Mouse (Mus musculus): ENCODE results near the gene Rimbp2. TPM values are rescaled to one million over a fixed set of nuclear protein-coding genes. Genes with fewer than 3 reads are reported as not detected.

Rimbp2 gene
- total and polyA plus RNA-seq, 3 experiments, result not detected

- in situ Hi-C loops (cut with MboI; ENCODE audit: low pct_ligation_motif_present, low pct_unique_long_range_greater_than_20kb, low sequenced_read_pairs) (no loop called here), dilution Hi-C loops (cut with MboI; ENCODE audit: extremely low pct_ligation_motif_present, extremely low pct_unique_long_range_greater_than_20kb, low sequenced_read_pairs) (no loop called here)
- Histone ChIP-seq H3K4me3 (replicated peaks in 1 of 3; ENCODE audit: low read depth in 2 of 3, low read length in 2 of 3, poor library complexity in 1 of 3) (no peak overlapping the region), H3K4me2 (ENCODE audit: insufficient read depth, low read depth, poor library complexity, severe bottlenecking) (no peak overlapping the region), H3K4me1 (ENCODE audit: control insufficient read depth in 1 of 2, insufficient read depth in 2 of 2) (no peaks in the 10 kb centered on the region), H3K27me3 (replicated peaks) (no peaks in the 10 kb centered on the region), H3K27ac (ENCODE audit: insufficient read depth, low read depth) (no peak overlapping the region), H3K9ac (ENCODE audit: insufficient read depth, low read depth) (no peak overlapping the region), H3K79me2 (replicated peaks; ENCODE audit: control insufficient read depth, extremely low read depth, insufficient read depth, poor library complexity, severe bottlenecking) (no peaks in the 10 kb centered on the region), H3K36me3 (replicated peaks in 1 of 2; ENCODE audit: control insufficient read depth in 1 of 2, insufficient read depth in 1 of 2, low read length in 1 of 2) (no peaks in the 10 kb centered on the region), H3K9me3 (replicated peaks; ENCODE audit: low read length) (peaks cover 80% of the 10 kb centered on the region)
- no peak for DNase-seq (ENCODE audit: extremely low read depth)
- no peak for TF ChIP-seq MYC (IDR thresholded peaks at IDR 0.05; ENCODE audit: low read depth, low read length)
- TF ChIP-seq MAX (IDR thresholded peaks at IDR 0.05; ENCODE audit: low read length), result no peak
- TF ChIP-seq MXI1 (IDR thresholded peaks at IDR 0.05; ENCODE audit: low read depth, low read length), result no peak
- no peak for TF ChIP-seq PAX5 (IDR thresholded peaks at IDR 0.05; ENCODE audit: low read length)
- no peak for TF ChIP-seq ZC3H11A (IDR thresholded peaks at IDR 0.05; ENCODE audit: low read depth, low read length)
- no peak for TF ChIP-seq TCF12 (IDR thresholded peaks at IDR 0.05; ENCODE audit: low read depth, low read length)
- no peak for TF ChIP-seq RCOR1 (conservative IDR thresholded peaks at IDR 0.05; ENCODE audit: low read depth, low read length)
- no peak for TF ChIP-seq EP300 (IDR thresholded peaks at IDR 0.05; ENCODE audit: low read length)
- TF ChIP-seq JUN (IDR thresholded peaks at IDR 0.05; ENCODE audit: insufficient read depth, low read depth, low read length), result no peak
- no peak for TF ChIP-seq E2F4 (IDR thresholded peaks at IDR 0.05; ENCODE audit: insufficient replicate concordance, low read depth, low read length)
- TF ChIP-seq NRF1 (IDR thresholded peaks at IDR 0.05; ENCODE audit: low read depth, low read length), result no peak
- no peak for TF ChIP-seq MAFK (IDR thresholded peaks at IDR 0.05; ENCODE audit: insufficient replicate concordance, low read length)
- TF ChIP-seq BHLHE40 (IDR thresholded peaks at IDR 0.05; ENCODE audit: low read depth, low read length), result no peak
- no peak for TF ChIP-seq UBTF (IDR thresholded peaks at IDR 0.05; ENCODE audit: low read depth, low read length)
Observed at GRCm38 (mm10) chr5:128871706-128872105, 81.6 kb downstream of the Rimbp2 start.

DNA sequence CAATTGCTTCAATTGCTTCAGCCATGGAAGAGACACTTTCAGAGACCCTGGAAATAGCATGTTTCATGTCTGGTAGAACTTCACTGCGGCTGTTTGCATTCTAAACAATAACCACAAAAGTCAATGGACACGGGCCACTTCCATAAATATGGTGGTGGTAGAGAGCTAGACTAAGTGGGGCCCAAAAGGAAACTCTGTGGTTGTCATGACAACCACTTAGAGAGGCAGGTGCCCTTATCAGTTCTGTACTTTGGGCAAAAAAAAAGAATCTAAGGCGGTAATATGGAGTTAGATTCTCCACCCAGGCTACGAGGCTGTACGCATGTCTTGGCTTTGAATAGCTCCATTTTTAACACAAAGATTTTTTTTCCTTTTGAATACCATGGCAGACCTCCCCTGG is 86.5 kb downstream of the Rimbp2 start:
- in situ Hi-C loops (cut with MboI; ENCODE audit: low pct_ligation_motif_present, low pct_unique_long_range_greater_than_20kb, low sequenced_read_pairs) (no loop called here), dilution Hi-C loops (cut with MboI; ENCODE audit: extremely low pct_ligation_motif_present, extremely low pct_unique_long_range_greater_than_20kb, low sequenced_read_pairs) (no loop called here)
- Histone ChIP-seq H3K27ac (ENCODE audit: insufficient read depth, low read depth) (no peak overlapping the region), H3K9ac (ENCODE audit: insufficient read depth, low read depth) (no peak overlapping the region), H3K4me2 (ENCODE audit: insufficient read depth, low read depth, poor library complexity, severe bottlenecking) (no peak overlapping the region), H3K36me3 (replicated peaks in 1 of 2; ENCODE audit: control insufficient read depth in 1 of 2, insufficient read depth in 1 of 2, low read length in 1 of 2) (no peaks in the 10 kb centered on the region), H3K79me2 (replicated peaks; ENCODE audit: control insufficient read depth, extremely low read depth, insufficient read depth, poor library complexity, severe bottlenecking) (no peaks in the 10 kb centered on the region), H3K27me3 (replicated peaks) (no peaks in the 10 kb centered on the region), H3K9me3 (replicated peaks; ENCODE audit: low read length) (peaks cover 85% of the 10 kb centered on the region), H3K4me3 (replicated peaks in 1 of 3; ENCODE audit: low read depth in 2 of 3, low read length in 2 of 3, poor library complexity in 1 of 3) (no peak overlapping the region), H3K4me1 (ENCODE audit: control insufficient read depth in 1 of 2, insufficient read depth in 2 of 2) (no peaks in the 10 kb centered on the region)
- no peak for TF ChIP-seq SMC3 (IDR thresholded peaks at IDR 0.05; ENCODE audit: low read depth, low read length)
- no peak for TF ChIP-seq TBP (conservative IDR thresholded peaks at IDR 0.05; ENCODE audit: low read depth, low read length)
- no peak for TF ChIP-seq MAFK (IDR thresholded peaks at IDR 0.05; ENCODE audit: insufficient replicate concordance, low read length)
- no peak for TF ChIP-seq POLR2AphosphoS2 (IDR thresholded peaks at IDR 0.05; ENCODE audit: low read depth, low read length)
- TF ChIP-seq MEF2A (IDR thresholded peaks at IDR 0.05; ENCODE audit: borderline replicate concordance, low read depth, low read length), result no peak
- DNase-seq (ENCODE audit: extremely low read depth), result no peak
